Mouse (Mus musculus): ENCODE measurements around the gene Epha10. TPM values are rescaled to one million over a fixed set of nuclear protein-coding genes. Genes with fewer than 3 reads are reported as not detected.

Epha10 gene
- total RNA-seq (2023): not detected

GRCm38 (mm10) chr4:124880599-124880998, at the start of gene Epha10:
Gene Epha10, plus strand, starts transcription at chr4:124880899.

GRCm38 (mm10) chr4:124850261-124850913, 30.3 kb upstream of the Epha10 start, which contains the start of gene Yrdc:
Gene Yrdc, plus strand, starts transcription at chr4:124850679.

GRCm38 (mm10) chr4:124850933-124851658, 29.6 kb upstream of the Epha10 start, which contains the start of gene 1110065P20Rik:
Gene 1110065P20Rik, minus strand, starts transcription at chr4:124851196.

GRCm38 (mm10) chr4:124861283-124862188, 19.2 kb upstream of the Epha10 start, which contains the start of gene Maneal:
Gene Maneal, minus strand, starts transcription at chr4:124862171.

GRCm38 (mm10) chr4:124936613-124937471, 56.1 kb downstream of the Epha10 start, which contains the start of gene 9930104L06Rik:
Gene 9930104L06Rik, plus strand, starts transcription at chr4:124937048.

GRCm38 (mm10) chr4:124939211-124939610, 58.5 kb downstream of the Epha10 start, which contains the start of gene Cdca8:
Gene Cdca8, minus strand, starts transcription at chr4:124939311.

Other genes starting within 250 kb of the Epha10 start
- 0.12 TPM for gene Pou3f1, start 224.1 kb upstream of the Epha10 start, total RNA-seq (2023)
- 24.6 TPM for gene Utp11, start 187.3 kb upstream of the Epha10 start, total RNA-seq (2023)
- gene Fhl3, start 180.2 kb upstream of the Epha10 start, total RNA-seq (2023): 18.9 TPM
- gene Sf3a3, start 166.1 kb upstream of the Epha10 start, total RNA-seq (2023): 61.0 TPM
- gene Inpp5b, start 139.0 kb upstream of the Epha10 start, total RNA-seq (2023): 96.9 TPM
- gene Mtf1, start 78.8 kb upstream of the Epha10 start, total RNA-seq (2023): 28.6 TPM
- 90.7 TPM for gene Yrdc, start 30.2 kb upstream of the Epha10 start, total RNA-seq (2023)
- gene 1110065P20Rik, start 29.7 kb upstream of the Epha10 start, total RNA-seq (2023): 16.3 TPM
- 5.1 TPM for gene Maneal, start 18.7 kb upstream of the Epha10 start, total RNA-seq (2023)
- gene 9930104L06Rik, start 56.1 kb downstream of the Epha10 start, total RNA-seq (2023): 23.6 TPM
- 4.0 TPM for gene Cdca8, start 58.4 kb downstream of the Epha10 start, total RNA-seq (2023)
- not detected for gene Rspo1, start 105.5 kb downstream of the Epha10 start, total RNA-seq (2023)
- gene Gnl2, start 135.7 kb downstream of the Epha10 start, total RNA-seq (2023): 79.2 TPM
- gene Dnali1, start 184.8 kb downstream of the Epha10 start, total RNA-seq (2023): not detected
- gene Snip1, start 185.8 kb downstream of the Epha10 start, total RNA-seq (2023): 44.9 TPM
- gene Meaf6, start 204.2 kb downstream of the Epha10 start, total RNA-seq (2023): 45.7 TPM
- 148 TPM for gene Zc3h12a, start 246.9 kb downstream of the Epha10 start, total RNA-seq (2023)

Measured in CD8-positive naive resting alpha-beta T cell, adult 57 days (primary cell).